Mouse (Mus musculus): Measurements from ENCODE around the gene Selenow.

GRCm38 (mm10) chr7:15916134-15916723 is 6.0 kb downstream of the Selenow start:
- TF ChIP-seq POLR2A (IDR thresholded peaks at IDR 0.05; ENCODE audit: borderline replicate concordance, control insufficient read depth, low read depth, low read length) (no peak), CTCF (IDR thresholded peaks at IDR 0.05; ENCODE audit: control insufficient read depth, insufficient read depth, low read length) (no peak)
